Mouse (Mus musculus) heart, embryonic 16.5 days (tissue): ENCODE measurements around the gene 1700017B05Rik. TPM values are rescaled to one million over a fixed set of nuclear protein-coding genes. Genes with fewer than 3 reads are reported as not detected.
"Not testable (repeated sequence)": the region's sequence is repeated elsewhere in the genome, so short reads cannot be mapped to it uniquely, and the experiment has no call there.

Experiments used
- ATAC-seq: fragments of 200-750 bp; cut with Nextera tagmentation; replicated peaks from 2 replicates; pipeline ENCODE4 v1.8.0; 2017; ENCODE audit warnings: moderate number of reproducible peaks; ENCODE audit not compliant: insufficient read depth, low FRiP score; ENCODE audit errors: extremely low read depth
- H3K27ac ChIP-seq: fragments of 300-500 bp; sonication (generic); 2 replicates; pipeline ENCODE4 v1.5.1; 2014; ENCODE audit warnings: mild to moderate bottlenecking, low read length, control low read depth, moderate library complexity
- H3K27me3 ChIP-seq: fragments of 300-500 bp; sonication (generic); 2 replicates; pipeline ENCODE4 v1.6.1; 2014; ENCODE audit warnings: low read length, mixed read lengths; ENCODE audit not compliant: control insufficient read depth, insufficient read depth
- H3K36me3 ChIP-seq: fragments of 300-500 bp; sonication (generic); 2 replicates; pipeline ENCODE4 v1.6.1; 2014; ENCODE audit not compliant: control insufficient read depth, insufficient read depth
- H3K4me1 ChIP-seq: fragments of 300-500 bp; sonication (generic); 2 replicates; pipeline ENCODE4 v1.6.1; 2014; ENCODE audit warnings: low read length, mixed read lengths; ENCODE audit not compliant: control insufficient read depth, insufficient read depth
- H3K4me2 ChIP-seq: fragments of 300-500 bp; sonication (generic); 2 replicates; pipeline ENCODE4 v1.6.1; 2014; ENCODE audit warnings: low read depth, mild to moderate bottlenecking, control low read depth, low read length
- H3K4me3 ChIP-seq: fragments of 300-500 bp; sonication (generic); 2 replicates; pipeline ENCODE4 v1.5.1; 2014; ENCODE audit warnings: mild to moderate bottlenecking, control low read depth, low read length
- H3K9ac ChIP-seq: fragments of 300-500 bp; sonication (generic); 2 replicates; pipeline ENCODE4 v1.6.1; 2014; ENCODE audit warnings: low read length, control low read depth
- H3K9me3 ChIP-seq: fragments of 300-500 bp; sonication (generic); replicated peaks from 2 replicates; pipeline ENCODE4 v1.6.1; 2016; ENCODE audit warnings: low read length; ENCODE audit not compliant: control insufficient read depth
- WGBS: fragments of 180-500 bp; shearing (Covaris S2); extraction: QIAGEN DNeasy Blood & Tissue Kit; methylation state at CpG from one replicate; pipeline ENCODE4 v1.1.7; 2014; 5-methylcytosine and 5-hydroxymethylcytosine counted together
- polyA plus RNA-seq: library from polyadenylated mRNA; unstranded; fragments of >200 nt; fragmentation: Nextera tagmentation; extraction: Ambion mirVana; gene quantifications from 2 replicates; pipeline ENCODE4 v1.2.1, GENCODE M21; 2015

The 1700017B05Rik gene
- polyA plus RNA-seq, 1 experiment from 2014 or later: 14.2 TPM

DNA sequence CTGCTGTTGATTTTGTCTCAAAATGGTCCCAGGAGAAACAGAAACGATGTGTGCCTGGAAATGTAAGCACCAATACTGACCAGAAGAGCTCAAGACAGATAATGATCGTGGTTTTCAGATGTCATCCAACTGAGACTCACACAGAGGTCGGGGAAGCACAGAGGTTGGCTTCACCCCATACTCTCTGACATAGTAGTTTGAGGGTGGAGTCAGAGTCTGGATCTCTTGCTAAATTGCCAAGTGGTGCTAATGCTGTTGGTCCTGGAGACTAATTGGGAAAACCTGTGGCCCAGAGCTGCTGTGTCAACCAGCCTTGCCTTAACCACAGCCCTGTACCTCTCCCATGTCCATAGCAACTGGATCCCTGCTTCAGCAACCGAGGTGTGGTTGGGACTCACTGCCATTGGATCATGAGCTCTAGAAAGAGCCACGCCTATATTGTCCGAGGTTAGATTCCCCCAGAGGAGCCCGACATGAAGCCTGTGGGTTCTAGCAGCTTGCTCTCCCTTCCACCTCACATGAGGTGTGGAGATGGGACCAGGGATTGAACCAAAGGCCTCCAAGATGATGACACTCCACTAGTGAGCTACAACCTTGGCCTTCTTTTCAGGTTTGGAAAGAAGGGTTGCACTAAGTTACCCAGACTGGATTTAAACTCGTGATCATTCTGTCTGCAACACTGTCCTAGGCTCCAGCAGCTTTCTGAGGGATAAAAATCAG, 30.7 kb downstream of the 1700017B05Rik start:
- no peak for ATAC-seq
- H3K4me3 ChIP-seq: no peak overlapping the region
- WGBS: 70% methylated on average over 8 of the region's 8 CpGs

DNA sequence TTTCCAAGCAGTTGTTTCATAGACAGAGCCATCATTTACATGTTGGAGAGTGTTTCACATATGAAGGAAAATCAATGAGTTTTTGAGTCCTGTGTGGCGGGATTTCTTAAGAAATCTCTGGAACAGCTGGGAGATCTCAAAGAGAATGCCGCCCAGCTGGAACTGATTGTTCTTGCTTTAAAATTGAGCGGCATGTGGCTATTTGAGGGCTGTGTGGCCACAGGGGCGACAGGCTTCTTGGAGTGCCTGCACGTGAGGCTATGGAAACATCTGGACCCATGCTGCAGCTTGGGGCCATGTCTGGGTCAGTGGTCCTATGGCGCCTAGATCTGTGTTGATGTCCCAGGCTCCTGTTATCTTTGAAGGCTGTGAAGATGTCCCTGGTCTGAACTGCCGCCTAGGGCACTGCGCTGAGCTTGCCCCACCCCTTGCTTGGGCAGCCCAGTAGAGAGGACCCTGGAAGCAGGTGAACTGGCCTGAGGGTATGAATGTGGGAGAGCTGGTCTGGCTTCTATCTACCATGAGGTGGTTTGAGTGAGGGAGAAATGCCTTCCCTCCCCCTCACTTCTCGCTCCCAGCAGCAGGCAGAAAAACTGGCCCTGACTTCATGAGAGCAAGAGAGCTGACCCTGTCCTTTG, 32.1 kb downstream of the 1700017B05Rik start:
- no peak for ATAC-seq
- 0 out of 2 replicates have a peak, but pooled peaks cover 3% of the 10 kb centered on the region for H3K27me3 ChIP-seq
- 70% methylated on average over 9 of the region's 9 CpGs for WGBS
- no peak overlapping the region for H3K4me3 ChIP-seq
- H3K4me2 ChIP-seq: no peak overlapping the region
- H3K27ac ChIP-seq: no peak overlapping the region
- H3K36me3 ChIP-seq: no peaks in the 10 kb centered on the region
- no peak overlapping the region for H3K9ac ChIP-seq
- peaks cover 2% of the 10 kb centered on the region; the same call in 1 of the 2 replicates for H3K4me1 ChIP-seq
- no peaks in the 10 kb centered on the region for H3K9me3 ChIP-seq

More for the DNA sequence above, 30.7 kb downstream of the 1700017B05Rik start:
- H3K9me3 ChIP-seq: no peaks in the 10 kb centered on the region
- H3K4me1 ChIP-seq: no peaks in the 10 kb centered on the region
- no peak overlapping the region for H3K9ac ChIP-seq
- no peak overlapping the region for H3K4me2 ChIP-seq
- H3K27ac ChIP-seq: no peak overlapping the region
- H3K27me3 ChIP-seq: 0 out of 2 replicates have a peak, but pooled peaks cover 3% of the 10 kb centered on the region
- no peaks in the 10 kb centered on the region for H3K36me3 ChIP-seq

DNA sequence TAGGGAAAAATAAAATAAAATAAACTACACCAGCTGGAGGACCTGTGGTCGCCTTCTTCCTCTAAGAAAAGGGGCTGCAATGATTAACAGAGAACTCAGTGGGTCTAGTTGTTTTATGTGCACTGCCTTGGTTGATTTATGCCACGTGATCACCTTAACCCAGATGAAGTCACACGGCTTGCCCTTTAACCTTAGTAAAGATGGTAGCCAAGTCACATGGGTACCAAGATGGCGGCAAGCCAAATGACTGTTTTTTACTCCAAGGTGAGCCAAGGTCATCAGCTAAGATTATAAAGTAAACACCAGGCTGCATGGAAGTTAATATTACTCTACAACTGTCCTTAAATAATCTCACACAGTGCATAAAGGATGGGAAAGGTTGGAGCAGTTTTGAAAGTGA, 32.7 kb downstream of the 1700017B05Rik start:
- WGBS: 82% methylated on average over 4 of the region's 4 CpGs
- Histone ChIP-seq H3K4me2 (no peak overlapping the region), H3K4me3 (no peak overlapping the region), H3K36me3 (no peaks in the 10 kb centered on the region), H3K9me3 (no peaks in the 10 kb centered on the region), H3K27me3 (0 out of 2 replicates have a peak, but pooled peaks cover 3% of the 10 kb centered on the region), H3K27ac (no peak overlapping the region), H3K9ac (no peak overlapping the region), H3K4me1 (peaks cover 2% of the 10 kb centered on the region; the same call in 1 of the 2 replicates)
- no peak for ATAC-seq

DNA sequence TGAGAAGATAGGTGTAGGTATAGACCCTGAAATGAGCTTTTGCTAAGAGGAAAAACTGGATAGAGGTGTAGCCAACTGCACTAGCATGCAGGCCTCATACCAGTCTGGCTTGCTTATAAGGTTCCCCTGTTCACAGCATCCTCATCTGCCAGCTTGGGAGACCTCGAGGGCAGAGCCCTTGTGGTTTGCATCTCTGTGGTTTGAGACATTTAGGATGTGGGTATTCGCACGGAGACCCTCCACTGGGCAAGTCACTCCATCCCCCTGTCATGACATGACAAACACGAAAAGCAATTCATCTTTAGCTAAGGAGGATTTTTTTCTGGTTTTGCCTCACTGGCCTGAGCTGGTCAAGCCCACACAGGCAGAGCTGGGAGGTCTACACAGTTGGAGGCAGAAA, 34.2 kb downstream of the 1700017B05Rik start:
- Histone ChIP-seq H3K4me2 (no peak overlapping the region), H3K9me3 (no peaks in the 10 kb centered on the region), H3K27ac (no peak overlapping the region), H3K9ac (no peak overlapping the region), H3K4me3 (no peak overlapping the region), H3K27me3 (0 out of 2 replicates have a peak, but pooled peaks cover 3% of the 10 kb centered on the region), H3K36me3 (no peaks in the 10 kb centered on the region), H3K4me1 (peaks cover 2% of the 10 kb centered on the region; the same call in 1 of the 2 replicates)
- 66% methylated on average over 4 of the region's 4 CpGs for WGBS
- no peak for ATAC-seq

DNA sequence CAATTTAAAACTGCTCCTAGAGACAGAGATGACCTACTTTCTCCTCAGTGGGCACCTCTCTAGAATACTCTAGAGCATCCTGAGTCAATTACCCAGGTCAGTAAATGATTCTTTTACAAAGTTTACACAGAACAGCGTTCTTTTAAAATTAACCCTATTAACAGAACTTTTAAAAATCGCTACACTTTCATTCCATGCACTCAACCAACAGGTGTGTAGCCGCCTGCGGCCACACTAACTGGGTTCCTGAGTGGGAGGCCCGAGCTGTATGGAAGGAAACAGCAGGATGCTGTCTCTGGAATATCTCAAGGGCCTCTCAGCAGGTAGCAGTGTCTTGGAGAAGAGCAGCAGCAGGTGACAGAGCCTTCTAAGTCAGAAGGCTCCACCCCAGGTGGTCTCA, 35.2 kb downstream of the 1700017B05Rik start:
- Histone ChIP-seq H3K4me1 (peaks cover 2% of the 10 kb centered on the region; the same call in 1 of the 2 replicates), H3K4me3 (no peak overlapping the region), H3K27ac (no peak overlapping the region), H3K36me3 (no peaks in the 10 kb centered on the region), H3K9ac (no peak overlapping the region), H3K4me2 (no peak overlapping the region), H3K9me3 (0 out of 2 replicates have a peak, but pooled peaks cover 3% of the 10 kb centered on the region), H3K27me3 (0 out of 2 replicates have a peak, but pooled peaks cover 3% of the 10 kb centered on the region)
- ATAC-seq: no peak
- 57% methylated on average over 5 of the region's 5 CpGs for WGBS

DNA sequence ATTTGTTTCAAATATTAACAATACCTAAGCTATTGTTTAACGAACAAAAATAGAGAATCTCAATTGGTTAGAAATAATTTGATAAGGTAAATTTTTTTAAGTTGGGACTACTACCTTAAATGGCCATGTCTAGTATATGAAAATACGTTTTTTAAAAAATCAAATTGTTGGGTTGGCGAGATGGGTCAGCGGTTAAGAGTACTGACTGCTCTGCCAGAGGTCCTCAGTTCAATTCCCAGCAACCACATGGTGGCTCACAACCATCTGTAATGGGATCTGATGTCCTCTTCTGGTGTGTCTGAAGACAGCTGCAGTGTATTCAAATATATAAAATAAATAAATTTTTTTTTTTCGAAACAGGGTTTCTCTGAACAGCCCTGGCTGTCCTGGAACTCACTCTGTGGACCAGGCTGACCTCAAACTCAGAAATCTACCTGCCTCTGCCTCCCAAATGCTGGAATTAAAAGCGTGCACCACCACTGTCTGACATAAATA, 35.7 kb downstream of the 1700017B05Rik start:
- WGBS: 85% methylated on average over 6 of the region's 6 CpGs
- H3K4me3 ChIP-seq, H3K4me2 ChIP-seq, H3K4me1 ChIP-seq, H3K9me3 ChIP-seq, H3K27ac ChIP-seq, ATAC-seq, H3K27me3 ChIP-seq, H3K36me3 ChIP-seq, H3K9ac ChIP-seq: not testable (repeated sequence)

DNA sequence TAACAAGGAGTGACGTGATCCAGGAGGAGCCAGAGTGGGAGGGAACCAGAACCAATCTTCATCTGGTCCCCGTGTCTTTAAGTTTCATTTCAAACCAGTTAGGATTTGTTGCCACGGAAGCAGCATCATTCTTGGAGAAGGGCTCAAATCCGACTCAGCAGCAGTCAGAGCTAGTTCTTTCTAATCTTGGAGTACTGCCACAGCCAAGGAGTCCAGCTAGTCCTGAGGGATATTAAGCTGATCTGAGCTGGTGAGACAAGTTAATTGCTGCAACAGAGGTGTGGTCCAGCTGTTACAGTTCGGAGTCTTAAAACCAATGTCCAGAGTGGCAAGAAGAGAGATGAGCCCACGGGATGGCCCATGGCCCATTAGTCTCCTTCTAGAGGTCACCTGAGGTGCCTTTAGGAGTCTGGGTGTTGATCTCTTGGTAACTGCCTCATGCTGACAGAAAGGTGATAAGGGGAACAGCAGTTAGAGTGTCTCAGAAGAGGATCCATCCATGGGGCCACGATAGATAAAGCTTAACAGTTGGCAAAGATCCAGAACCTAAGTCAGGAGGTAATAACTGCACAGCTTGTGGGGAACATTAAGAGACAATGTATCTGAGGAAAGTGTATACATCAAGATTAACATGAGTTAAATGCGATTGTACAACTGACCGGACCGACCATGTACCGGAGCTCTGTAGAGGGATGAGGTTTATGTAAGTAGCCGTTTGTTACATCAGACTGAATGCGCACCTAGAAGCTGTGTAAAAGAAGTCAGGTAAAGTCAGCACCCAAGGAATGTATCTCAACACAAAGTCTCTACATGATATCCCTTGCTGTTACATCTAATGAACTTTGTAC, 36.4 kb downstream of the 1700017B05Rik start:
- Histone ChIP-seq H3K4me2 (no peak overlapping the region), H3K4me3 (no peak overlapping the region), H3K27me3 (0 out of 2 replicates have a peak, but pooled peaks cover 3% of the 10 kb centered on the region), H3K9ac (no peak overlapping the region), H3K4me1 (peaks cover 2% of the 10 kb centered on the region; the same call in 1 of the 2 replicates), H3K27ac (no peak overlapping the region), H3K36me3 (no peaks in the 10 kb centered on the region), H3K9me3 (0 out of 2 replicates have a peak, but pooled peaks cover 3% of the 10 kb centered on the region)
- no peak for ATAC-seq
- 54% methylated on average over 13 of the region's 13 CpGs for WGBS

DNA sequence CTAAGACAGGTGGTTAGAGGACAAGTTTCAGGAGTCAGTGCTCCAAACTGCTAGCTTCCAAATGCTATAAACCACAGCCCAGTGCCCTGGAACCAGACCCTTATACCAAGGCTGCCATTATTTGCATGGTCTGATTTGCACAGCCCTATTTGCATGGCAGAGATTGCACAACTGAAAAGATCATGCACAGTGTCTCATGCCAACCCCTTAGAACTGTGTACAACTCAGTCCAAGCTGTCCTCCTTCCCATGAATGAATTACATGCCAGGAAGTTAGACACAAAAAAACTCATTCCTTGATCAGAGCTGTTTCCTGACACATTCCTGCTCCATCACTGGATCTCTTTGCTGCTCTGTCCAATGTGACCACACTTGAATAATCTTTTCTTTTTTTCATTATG, 39.1 kb downstream of the 1700017B05Rik start:
- ATAC-seq: no peak
- H3K4me3 ChIP-seq: no peak overlapping the region
- H3K27me3 ChIP-seq: 0 out of 2 replicates have a peak, but pooled peaks cover 3% of the 10 kb centered on the region
- no peak overlapping the region for H3K27ac ChIP-seq
- H3K36me3 ChIP-seq: no peaks in the 10 kb centered on the region
- H3K4me2 ChIP-seq: no peak overlapping the region
- H3K9me3 ChIP-seq: 0 out of 2 replicates have a peak, but pooled peaks cover 3% of the 10 kb centered on the region
- H3K4me1 ChIP-seq: peaks cover 2% of the 10 kb centered on the region; the same call in 1 of the 2 replicates
- no peak overlapping the region for H3K9ac ChIP-seq
